Mouse (Mus musculus): Measurements from ENCODE around the gene Dis3.

Gene Dis3

DNA sequence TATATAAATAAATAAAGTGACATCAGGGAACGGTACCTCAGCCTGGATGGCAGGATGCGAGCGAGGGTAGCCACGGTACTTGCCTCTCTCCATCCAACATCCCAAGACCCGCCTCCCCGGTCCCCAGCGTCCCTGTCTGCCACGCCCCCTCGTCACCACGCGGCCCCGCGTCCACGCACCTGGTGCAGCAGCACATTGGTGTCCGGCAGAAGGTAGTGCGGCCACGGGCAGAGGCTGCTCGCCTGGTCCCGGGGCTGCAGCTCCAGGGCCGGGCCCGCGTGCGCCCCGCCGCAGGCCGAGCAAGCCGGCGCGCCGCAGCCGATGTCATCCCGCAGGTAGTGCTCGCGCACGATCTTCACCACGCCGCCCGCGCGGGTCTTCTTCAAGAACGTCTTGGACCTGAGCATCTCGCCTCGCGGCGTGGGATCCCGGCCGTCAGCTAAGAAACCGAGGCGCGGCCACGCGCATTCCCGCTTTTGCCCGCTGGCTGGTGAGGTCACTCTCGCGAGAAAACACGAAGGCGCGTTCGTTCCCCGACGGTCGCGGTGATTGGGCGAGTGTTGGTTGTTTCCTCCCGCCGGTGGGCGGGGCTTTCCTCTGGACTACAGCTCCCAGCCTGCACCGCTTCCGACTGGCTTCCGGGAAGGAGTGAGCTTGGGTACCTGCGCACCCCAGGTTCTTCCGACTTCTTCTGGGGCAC is at the start of gene Dis3, which contains the start of gene Pibf1:
TSS of gene Dis3 (minus strand) at position 504 of the 700 bp plus-strand sequence.
TSS of gene Pibf1 (plus strand) at position 158 of the 700 bp plus-strand sequence.
- in situ Hi-C loops (cut with MboI, MseI): loop anchor here (10.0 kb wide), 1 partner anchor 55 kb away; the partner anchor contains the start of genes Bora and Mzt1

DNA sequence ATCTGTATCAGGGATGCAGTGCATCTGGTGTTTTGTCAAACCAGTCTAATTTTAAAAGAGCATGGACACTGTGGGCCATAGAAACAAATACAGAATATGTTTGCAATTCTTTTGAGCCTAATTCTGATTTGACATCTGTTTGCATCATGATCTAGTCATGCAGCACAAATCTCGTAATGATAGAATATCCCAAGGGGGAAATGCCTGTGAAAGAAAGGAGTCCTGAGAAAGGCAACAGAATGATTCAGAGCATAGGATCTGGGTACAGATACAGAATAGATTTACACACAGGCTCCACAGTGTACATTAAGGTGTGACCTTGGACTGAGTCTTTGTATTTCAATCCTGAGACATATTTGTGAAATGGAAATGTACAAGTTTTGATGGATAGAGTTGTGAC is 47.3 kb upstream of the Dis3 start:
- in situ Hi-C loops (cut with MboI, MseI): loop anchor here (5.0 kb wide), 1 partner anchor 745 kb away; no protein-coding TSS in a partner anchor

DNA sequence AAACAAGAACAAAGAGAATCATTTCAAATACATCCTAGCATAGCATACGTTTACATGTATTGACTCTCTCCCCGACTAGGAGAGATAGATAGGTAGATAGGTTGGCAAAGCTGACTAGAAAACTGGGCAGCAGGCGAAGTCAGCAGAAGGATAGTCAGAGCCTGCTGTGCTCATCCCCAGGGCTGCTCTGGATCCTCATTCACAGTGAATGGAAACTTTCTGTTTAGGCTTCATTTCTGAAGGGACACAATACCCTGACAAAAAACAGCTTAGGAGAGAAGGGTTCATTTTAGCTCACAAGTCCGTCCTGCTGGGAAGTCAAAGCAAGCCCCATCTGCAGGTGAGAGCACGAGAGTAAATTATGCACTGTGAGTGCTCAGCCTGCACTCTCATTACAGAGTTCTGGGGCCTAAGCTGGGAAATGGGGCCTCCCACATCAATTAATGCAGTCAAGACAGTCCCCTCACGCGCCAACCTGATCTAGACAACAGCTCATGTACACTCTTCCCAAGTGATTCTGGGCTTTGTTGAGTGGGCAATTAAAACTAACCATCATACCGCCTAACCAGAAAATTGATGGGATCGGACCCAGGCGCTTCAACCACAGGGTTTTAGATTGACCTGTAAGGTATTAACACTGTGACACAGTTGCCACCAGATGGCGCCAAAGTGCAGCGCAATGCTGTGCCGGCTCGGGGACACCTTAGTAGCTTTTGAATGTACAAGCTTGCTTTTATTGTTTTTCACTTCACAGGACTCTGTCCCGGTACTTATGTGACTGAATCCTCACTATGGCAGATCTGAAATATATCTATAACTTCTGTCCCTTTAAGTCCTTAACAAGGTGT is 42.4 kb upstream of the Dis3 start:
- in situ Hi-C loops (cut with MboI, MseI): no loop called here

DNA sequence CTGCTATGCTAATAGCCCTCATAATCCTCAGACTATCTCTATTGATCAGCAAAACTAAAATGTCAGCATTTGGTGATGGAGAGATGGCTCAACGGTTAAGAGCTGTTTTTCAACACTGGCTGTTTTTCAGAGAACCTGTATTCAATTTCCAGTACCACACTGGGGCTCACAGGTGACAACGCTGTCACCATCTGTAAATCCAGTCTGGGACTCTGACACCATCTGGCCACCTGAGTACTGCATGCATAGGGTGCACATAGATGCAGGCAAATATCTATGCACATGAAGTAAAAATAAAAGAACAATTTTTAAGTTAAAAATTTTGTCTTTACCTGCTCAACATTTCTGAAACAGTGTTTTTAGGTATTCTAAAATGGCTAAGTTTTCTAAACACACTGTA is 40.5 kb upstream of the Dis3 start:
- in situ Hi-C loops (cut with MboI, MseI): no loop called here

DNA sequence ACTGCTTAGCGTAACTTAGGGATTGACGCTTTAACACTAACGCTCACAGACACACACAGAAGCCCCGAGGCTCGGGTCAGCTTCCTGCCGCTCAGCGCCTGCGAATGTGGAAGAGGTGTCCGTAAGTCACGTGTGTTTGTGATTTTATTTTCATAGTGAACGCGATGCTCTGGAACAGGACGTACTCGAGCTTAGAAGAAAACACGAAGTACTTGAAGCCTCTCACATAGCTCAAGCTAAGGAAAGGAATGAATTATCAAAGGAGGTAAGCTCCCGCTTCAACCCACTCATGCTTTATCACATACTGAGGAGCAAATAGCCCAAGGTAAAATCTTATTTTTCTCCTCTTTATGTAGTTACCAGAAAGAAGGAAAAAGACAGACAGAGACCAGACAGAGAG is 36.7 kb upstream of the Dis3 start:
- in situ Hi-C loops (cut with MboI, MseI): no loop called here

DNA sequence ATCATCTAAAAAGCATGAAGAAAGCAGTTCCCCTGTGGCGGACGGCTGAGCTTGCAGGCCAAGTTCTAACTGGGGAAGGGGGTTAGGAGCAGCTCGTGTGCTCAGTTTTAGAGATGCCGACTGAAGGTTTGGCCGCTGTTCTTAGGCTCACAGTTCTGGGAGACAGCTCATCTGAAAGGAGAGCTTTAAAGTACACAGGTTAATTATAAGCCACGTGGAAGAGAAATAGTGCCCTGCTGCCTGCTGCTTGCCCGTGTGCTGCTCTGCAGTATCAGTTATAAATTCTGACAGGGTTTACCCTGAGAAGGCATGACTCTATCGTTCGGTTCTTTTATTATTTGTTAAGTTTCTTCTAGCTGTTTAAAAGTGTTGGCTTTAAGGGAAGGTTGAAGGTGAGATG is 36.2 kb upstream of the Dis3 start:
- in situ Hi-C loops (cut with MboI, MseI): no loop called here

DNA sequence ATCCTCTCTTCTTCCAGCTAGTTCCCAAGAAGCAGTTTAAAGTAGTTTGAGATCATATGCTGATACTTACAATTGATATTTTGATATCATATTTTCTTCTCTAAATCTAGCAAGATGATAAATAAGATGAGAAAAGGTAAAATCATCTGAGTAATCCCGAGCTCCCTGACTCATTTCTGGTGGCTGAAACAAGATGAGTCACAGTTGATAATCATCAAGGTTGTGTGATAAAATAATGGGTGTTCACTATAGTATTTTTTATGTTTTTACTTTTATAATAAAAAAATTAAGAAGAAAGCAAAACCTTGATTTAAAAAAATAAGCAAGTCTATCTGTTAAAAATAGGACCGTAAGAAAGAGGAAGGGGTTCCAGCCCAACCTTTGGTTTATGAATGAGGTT is 34.5 kb upstream of the Dis3 start:
- in situ Hi-C loops (cut with MboI, MseI): no loop called here

DNA sequence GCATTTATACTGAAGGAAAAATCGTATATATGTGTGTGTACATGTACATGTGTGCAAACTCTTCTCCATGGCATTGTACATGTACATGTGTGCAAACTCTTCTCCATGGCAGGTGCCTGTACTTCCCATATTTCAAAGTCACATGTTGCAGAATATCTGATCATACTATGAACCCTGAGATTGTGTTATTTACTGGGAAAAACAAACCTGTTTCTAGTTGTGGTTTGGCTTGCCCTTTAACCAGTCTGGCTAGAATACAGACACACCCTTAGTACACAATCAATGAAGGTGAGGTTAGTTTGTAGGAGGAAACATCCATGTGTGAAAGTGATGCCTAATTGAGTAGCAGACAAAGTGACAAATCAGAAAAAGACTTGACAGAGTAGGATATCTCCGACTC is 29.5 kb upstream of the Dis3 start:
- in situ Hi-C loops (cut with MboI, MseI): no loop called here

DNA sequence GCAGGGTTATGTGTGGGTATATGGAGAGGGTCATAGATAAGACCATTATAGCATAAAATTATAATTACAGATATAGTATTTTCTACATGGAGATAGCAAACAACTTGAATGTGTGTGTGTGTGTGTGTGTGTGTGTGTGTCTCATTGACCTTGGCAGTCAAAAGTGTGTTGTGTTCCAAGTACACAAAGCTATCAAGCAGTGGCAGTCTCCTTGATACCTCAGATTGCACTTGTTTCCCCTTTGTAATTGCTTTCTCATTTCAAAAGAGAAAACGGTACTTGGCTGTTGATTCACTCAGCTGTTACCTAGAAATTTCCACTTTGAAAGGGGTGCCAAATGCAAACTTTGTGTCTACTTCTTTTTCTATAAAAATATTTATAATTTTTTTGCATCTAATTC is 27.9 kb upstream of the Dis3 start:
- in situ Hi-C loops (cut with MboI, MseI): no loop called here

DNA sequence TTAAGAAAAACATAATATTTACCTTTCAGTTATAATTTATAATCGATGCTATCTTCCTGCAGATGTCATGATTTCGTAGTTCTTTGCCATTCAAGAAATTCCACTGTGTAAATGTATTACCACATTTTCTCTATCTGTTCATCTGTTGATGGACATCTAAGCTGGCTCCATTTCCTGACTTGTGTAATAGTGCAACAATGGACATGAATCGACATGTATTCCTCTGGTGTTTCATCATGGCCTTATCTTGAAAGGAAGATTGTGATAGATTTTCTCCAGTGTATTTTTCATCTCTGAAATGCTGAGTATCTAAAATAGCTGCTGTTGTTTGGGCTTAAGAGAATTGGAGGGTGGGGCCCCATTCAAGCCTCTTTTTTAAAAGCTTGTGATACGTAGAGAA is 27.1 kb upstream of the Dis3 start:
- in situ Hi-C loops (cut with MboI, MseI): no loop called here

DNA sequence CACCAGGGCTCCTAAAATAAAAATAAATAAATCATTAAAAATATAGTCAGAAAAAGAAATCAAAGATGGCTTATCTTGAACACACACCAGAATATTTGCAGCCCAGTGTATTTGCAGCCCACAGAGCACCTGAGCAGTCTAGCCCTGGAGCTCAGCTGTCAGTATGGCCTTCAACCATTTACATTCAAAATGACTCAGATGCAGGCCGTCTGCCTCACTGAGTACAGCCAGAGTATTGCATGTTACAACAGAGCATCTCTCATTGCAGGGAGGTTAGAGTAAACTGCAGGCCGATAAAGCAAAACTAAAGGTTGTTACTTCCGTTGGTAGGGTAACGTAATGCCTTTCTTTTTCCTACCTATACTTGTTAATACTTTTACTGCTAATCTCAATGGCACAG is 24.5 kb upstream of the Dis3 start:
- in situ Hi-C loops (cut with MboI, MseI): no loop called here

DNA sequence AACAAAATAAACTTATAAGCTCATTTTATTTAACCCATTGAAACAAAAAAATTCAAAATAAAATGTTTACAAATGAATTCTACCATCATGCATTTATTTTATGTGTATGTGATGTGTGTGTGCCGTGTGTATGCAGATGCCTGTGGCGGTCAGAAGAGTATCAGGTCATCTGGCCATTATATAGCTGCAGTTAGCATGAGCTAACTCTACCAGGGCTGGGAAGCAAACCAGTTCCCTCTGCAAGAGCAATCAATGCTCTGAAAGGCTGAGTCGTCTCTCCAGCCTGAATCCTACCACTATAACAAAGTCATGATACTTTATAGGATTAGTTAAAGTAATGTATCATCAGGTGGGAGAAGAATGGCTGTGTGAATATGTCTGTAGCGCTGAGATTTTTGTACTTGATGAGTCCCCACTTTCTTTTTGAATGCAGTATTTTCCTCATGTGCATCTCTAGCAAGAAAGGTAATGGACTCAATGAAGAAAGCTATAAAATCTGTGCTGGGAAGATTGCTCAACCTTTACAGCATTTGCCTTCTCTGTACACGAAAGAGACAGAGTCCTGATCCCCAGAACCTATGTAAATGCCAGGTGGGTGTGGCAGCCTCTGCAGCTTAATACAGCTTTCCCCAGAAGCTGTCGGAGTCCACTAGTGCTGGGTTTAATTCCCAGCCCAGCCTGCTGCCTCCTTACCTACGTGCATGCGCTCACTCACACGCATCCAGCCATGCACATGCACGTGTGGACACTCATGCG is 22.2 kb upstream of the Dis3 start:
- in situ Hi-C loops (cut with MboI, MseI): no loop called here

DNA sequence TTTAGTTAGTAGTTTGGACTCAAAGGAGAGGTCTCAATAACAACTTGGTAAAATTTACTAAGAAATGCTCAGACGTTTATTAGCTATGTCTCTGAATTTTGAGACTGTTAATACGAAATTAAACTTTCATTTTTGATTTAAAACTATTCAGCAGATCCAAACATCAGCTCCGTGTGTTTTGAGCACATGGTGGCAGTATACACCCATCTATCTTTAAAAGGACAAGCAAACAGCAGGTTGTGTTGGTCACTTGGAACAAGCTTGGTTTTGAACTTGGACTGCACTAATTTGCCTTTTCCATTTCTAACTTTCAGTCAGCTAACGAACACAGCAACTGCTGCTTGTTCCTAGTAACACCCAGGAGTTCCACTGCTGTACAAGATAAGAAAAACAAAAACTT is 18.0 kb upstream of the Dis3 start:
- in situ Hi-C loops (cut with MboI, MseI): no loop called here

DNA sequence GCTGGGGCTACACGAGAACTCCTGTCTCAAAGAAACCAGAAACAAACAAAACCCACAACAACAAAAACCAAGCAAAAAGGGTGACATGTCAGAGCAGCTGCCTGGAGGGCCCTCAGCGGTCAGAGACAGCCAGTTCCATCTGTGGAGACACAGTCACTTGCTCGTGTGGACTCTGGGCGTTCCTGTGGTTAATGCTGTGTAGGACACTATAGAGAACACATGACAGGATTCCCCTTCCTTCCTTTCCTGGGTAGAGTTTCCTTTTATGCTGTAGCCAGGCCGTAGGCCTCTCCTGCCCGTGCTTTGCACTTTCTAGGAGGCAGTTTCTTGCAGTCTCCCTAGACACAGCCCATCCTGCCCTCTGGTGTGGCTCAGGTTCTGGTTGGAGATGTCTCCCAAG is 9.2 kb upstream of the Dis3 start:
- in situ Hi-C loops (cut with MboI, MseI): no loop called here

DNA sequence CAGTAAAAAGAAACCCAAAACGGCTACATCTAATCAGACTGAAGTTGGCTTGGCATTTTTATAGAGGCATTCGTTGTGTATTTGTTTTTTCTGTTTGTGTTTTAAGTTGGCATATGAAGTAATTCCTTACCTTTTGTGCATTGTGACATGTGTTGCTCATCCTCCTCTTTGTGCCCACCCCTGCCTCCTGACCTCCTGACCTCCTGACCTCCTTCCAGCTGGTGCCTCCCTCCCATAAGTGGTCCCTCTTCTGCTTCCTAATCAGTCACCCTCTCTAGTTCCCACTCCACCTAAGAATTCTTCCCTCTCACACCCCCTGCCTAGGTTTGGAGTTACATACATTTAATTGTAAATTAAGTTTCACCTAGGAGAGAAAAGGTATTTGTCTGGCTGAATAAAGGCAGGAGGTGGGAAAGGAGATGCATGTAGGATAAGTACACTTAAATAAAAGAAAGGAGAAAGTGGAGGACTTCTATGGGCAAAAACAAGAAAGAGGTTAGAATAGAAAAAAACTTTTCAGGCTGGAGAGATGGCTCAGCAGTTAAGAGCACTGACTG is 8.1 kb upstream of the Dis3 start:
- in situ Hi-C loops (cut with MboI, MseI): no loop called here

DNA sequence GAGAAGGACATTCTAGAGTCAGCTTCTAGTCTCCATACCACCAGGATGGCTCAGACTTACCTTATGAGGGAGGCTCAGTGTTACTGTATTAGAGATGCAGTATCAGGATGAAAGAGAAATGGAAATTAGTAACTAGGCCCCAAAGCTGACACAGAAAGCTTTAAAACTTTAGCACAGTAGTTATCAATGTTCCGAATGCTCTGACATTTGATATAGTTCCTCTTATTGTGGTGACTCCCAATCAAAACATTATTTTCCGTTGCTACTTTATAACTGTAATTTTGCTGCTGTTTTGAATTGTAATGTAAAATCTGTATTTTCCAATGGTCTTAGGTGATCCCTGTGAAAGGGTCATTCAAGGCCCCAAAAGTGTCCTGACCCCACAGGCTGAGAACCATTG is 7.1 kb upstream of the Dis3 start:
- in situ Hi-C loops (cut with MboI, MseI): no loop called here

DNA sequence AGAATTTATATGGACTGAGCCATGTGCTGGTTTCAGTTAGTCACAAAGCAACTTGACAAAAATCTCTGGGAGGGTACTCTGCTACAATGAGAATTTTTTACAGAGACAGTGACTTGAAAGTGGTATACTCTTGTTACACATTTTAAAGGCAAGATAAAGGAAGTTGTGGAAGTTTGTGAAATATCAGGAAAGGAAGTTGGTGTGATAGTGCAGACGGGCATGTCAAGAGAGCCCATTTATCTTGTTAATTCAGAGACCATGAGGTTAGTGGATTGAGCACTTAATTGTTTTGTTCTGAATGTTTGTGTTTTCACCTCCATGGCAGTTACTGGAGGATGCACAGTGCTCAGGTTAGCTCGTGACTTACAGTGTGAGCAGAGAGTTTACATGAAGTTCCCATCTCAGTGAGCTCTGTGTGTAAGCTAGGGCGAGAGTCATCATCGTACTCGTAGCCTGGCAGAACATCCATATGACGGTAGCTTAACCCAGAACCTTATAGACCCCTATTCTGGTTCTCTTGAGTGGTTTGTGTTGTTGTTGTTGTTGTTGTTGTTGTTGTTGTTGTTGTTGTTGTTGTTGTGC is 5.1 kb upstream of the Dis3 start:
- in situ Hi-C loops (cut with MboI, MseI): no loop called here

DNA sequence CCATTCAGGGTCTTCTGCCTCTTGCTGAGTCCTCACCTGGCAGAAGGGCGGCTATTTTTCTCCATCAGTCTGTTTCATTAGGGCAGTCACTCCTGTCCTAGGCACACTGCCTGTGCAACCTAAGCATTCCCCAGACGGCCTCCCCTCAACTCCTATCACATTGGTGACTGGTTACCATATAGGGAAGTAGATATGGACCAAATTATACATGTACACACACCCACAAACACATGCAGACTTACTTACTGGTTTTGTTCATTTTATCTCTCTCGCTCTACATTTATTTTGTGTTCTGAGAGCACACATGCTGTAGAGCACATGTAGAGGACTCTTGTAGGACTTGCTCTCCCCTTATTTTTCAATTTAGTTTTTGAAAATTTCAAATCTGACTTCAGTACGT is 3.5 kb upstream of the Dis3 start:
- in situ Hi-C loops (cut with MboI, MseI): no loop called here

DNA sequence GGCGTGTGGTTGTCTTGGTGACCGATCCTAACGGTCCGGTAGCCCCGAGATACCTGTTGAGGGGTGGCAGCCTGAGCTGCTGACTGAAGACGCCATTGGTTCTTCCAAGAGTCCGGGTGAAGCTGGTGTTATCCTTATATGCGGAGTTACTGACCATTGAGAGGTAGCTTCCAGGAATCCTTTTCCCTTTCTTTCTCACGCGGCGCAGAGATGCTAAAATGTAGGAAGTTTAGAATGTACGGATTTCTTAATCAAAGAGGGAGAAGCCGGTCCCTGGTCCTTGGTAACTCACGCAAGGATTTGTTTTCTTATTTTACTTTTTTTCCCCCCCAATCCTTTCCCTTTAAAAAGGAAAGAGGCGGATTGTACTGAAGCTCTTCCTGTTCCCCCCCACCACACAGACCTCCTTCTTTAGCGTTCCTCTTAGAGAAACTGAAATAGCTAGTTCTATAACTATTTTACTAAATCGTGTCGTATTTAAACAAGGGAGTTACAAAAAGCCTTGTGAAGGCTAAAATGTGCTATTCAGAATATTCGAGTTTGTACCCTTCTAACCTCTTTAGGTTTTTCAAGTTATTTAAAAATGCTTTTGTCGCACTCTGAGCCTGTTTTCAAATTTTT is 507 bp upstream of the Dis3 start:
- in situ Hi-C loops (cut with MboI, MseI): loop anchor here (10.0 kb wide), 1 partner anchor 55 kb away; the partner anchor contains the start of genes Bora and Mzt1

DNA sequence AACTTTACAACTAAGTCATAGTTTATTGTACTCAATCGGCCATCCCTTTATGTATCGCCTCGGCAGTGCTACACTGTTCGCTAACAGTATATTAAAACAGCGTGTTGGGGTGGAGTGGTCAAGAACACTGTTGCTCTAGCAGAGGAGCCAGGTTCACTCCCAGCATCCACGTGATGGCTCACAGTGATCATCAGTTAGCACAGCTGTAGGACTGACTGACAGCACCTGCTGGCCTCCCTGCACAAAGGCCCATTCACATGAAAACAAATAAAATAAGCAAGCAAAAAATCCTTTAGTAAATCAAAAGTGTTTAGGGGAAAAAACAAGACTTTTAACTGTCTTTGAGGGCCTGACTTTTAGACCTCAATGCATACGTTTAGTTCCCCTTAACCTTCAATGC is 10.6 kb downstream of the Dis3 start:
- in situ Hi-C loops (cut with MboI, MseI): no loop called here

DNA sequence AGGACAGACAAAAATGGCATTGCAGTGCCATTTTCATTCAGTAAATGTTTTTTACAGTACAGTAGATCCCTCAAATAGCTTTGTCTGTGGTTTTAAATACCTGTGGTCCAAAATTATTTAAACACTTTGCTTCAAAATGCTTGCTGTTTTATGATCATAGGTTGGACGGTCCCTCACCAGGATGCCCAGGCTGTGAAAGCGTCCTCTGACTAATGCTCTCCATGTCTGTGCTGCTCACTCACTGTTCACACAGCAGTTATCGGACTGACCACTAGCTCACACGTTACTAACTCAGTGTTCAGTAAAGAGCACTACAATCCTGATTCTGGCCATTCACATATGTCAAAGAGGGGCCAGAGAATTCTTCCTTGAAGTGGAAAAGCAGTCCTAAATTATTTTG is 28.4 kb downstream of the Dis3 start:
- in situ Hi-C loops (cut with MboI, MseI): no loop called here

Data from regulatory T cell (primary cell).